Mouse (Mus musculus) adrenal gland, postnatal 10 days (tissue): ENCODE measurements around the gene Tmod3. TPM values are rescaled to one million over a fixed set of nuclear protein-coding genes. Genes with fewer than 3 reads are reported as not detected.
"Not testable (repeated sequence)": the region's sequence is repeated elsewhere in the genome, so short reads cannot be mapped to it uniquely, and the experiment has no call there.

Experiments
- DNase-seq: peaks from one replicate; pipeline ENCODE4 v3.0.0; 2021; ENCODE audit warnings: mixed read lengths
- total RNA-seq, 2 experiments: library from RNA; stranded (reverse); gene quantifications; 2 replicates each; pipeline ENCODE4 v1.2.3; 2021

Gene Tmod3
- total RNA-seq, 2 experiments from 2014 or later: 87.2 to 89.9 TPM

- DNase-seq: no peak
Observed at GRCm38 (mm10) chr9:75495945-75496344, 63.5 kb downstream of the Tmod3 start.

- no peak for DNase-seq
Observed at GRCm38 (mm10) chr9:75494407-75495005, 65.0 kb downstream of the Tmod3 start.

DNA sequence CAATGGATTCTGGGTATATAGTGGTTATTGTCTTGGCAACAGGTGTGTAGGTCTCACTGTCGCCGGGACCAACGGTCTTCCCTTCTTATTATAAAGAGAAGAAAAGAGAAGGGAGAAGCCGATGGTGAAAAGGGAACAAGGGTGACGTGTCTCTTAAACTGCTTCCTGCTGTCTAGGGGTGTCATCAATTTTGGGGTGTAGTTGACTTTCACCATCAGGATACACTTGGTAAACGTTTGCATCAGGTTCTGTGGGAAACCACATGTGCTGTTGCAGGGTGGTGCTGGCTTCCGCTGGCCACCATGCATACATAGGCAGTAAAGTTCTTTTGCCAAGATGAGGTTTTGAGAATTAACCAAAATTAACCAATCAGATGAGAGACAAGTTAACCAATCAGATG lies 71.2 kb downstream of the Tmod3 start:
- DNase-seq: not testable (repeated sequence)

- DNase-seq: no peak
Observed at GRCm38 (mm10) chr9:75485231-75485630, 74.2 kb downstream of the Tmod3 start.

DNA sequence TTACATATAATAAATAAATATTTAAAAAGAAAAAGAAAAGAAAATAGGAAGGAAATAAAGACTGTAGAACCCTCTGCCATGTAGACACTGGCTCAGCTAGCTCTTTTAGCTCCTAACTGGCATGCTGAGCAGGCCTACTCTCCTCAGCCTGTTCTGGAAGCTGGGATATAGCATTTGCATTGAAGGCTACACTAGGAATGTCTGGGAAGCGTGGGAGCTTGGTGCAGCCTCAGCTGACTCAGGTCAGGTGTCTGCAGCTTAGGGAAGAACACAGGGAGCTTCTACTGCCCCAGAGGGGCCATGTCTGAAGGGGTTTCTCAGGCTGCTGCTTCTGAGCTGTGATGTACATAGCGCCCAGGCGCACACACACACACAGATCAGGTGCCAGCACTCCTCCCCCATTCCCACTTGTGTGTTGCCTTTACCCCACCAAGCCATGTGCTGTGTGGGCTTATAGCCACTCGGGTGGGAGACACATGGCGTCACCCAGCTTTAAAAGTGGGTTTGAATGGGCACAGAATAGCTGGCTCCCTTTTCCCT lies 78.9 kb downstream of the Tmod3 start:
- no peak for DNase-seq

- no peak for DNase-seq
Observed at GRCm38 (mm10) chr9:75479106-75479725, 80.2 kb downstream of the Tmod3 start.

DNA sequence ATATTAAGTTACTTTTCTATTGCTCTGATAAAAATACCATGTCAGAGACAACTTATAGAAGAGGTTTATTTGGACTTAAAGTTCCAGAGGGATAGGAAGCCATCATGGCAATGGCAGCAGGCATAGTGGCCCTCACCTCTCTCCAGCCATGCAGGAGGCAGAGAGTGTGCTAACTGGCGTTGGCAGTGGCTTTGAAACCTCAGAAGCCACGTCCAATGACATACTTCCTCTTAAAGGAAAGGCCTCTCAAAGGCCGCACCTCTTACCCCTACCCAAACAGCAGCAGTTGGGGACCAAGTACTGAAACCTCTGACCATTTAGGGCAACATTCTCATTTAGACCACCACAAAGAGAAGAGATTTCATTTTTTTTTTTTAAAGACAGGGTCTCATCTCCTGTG lies 82.2 kb downstream of the Tmod3 start:
- no peak for DNase-seq

DNA sequence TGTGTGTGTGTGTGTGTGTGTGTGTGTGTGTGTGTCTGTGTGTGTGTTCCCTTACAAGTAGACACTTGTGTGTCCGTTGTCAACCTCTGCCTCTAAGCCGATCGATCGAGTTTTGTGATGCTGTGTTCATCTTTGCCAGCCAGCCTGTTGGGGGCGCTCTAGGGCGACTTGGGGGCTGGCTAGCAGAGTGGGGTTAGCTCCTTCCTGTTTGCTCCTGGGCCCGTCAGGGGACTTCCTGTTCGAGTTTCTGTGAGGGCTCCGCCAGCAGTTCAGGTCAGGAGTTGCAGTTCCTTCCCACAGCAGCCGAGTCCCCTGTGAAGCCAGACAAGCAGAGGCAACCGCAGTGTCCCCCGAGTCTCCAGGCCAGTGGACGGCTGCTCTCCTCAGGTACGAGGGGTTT lies 91.2 kb downstream of the Tmod3 start:
- no peak for DNase-seq

DNA sequence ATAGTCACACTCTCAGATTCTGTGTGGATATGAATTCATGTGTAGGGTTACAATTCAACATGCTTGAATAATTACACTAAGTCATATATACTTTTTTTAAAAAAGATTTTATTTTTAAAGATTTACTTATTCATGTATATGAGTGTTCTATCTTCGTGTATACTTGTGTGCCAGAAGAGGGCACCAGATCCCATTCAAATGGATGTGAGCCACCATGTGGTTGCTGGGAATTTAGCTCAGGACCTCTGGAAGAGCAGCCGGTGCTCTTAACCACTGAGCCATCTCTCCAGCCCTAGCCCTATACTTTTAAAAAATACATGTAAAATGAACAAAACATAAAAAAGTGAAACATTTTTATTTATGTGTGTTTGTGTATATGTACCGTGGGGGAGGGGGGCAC lies 91.9 kb downstream of the Tmod3 start:
- no peak for DNase-seq

DNA sequence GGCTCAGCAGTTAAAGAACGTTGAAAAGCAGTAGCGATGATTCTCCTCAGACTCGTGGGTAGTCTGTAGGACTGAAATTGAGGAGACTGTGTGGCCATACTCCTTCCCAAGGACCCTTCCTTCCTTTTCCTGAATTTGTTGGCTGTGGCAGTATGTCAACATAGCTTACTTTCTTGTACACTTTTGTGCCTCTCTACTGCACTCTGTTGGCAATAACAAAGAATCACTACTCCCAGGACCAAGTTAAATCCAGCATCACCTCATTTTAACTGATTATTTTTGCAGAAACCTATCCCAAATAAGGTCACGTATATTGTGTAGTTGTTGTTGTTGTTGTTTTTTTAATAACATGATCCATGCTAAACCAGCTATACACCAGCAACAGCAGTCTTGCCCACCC lies 92.8 kb downstream of the Tmod3 start:
- no peak for DNase-seq

GRCm38 (mm10) chr9:75465856-75466255 lies 93.6 kb downstream of the Tmod3 start:
- DNase-seq: no peak

GRCm38 (mm10) chr9:75463050-75463660 lies 96.3 kb downstream of the Tmod3 start:
- DNase-seq: peak; percentile 19

- DNase-seq: no peak
Observed at GRCm38 (mm10) chr9:75455684-75456083, 103.8 kb downstream of the Tmod3 start.

DNA sequence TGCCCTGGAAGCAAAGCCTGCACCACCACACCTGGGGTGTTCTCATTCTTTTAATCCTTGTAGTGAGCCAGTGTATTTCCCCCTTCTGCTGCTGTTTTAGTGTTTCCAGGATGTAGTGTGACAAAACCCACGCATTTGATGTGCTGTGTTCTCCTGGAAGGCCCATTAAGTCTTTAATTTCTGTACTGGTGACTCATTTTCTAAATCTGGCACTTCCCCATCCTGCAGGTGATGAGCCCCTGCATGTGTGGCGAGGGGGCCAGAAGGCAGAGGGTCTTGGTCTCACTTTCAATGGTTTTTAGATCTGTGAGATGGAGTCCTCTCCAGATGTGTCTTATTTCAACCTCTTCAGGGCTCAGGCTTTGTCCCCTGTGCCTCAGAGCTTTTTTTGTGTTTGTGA lies 105.5 kb downstream of the Tmod3 start:
- DNase-seq: no peak

DNA sequence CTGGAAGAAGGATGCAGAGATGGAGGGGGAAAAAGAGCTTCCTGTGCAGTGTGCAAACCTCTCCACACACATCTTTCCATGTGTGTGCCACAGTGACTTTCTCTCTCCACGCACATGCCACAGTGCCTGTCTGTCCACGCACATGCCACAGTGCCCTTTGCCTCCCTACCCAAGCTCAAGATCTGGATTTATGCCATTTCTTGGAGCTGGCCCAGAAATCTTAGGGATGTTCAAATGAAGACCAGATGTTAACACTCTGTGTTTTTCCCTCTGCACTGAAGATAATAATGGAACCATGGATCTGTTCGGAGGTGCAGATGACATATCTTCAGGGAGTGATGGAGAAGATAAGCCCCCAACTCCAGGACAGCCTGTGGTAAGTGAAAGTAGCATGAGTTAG lies 111.4 kb downstream of the Tmod3 start:
- DNase-seq: no peak

Other genes starting within 250 kb of the Tmod3 start
- gene Bcl2l10, start 211.9 kb downstream of the Tmod3 start, total RNA-seq: under 1 TPM in 1 of 2 experiments, not detected in 1; 0.33 TPM
- gene Mapk6, start 149.7 kb downstream of the Tmod3 start, total RNA-seq: 10 to 100 TPM; 34.6 to 35.1 TPM
- gene Leo1, start 118.1 kb downstream of the Tmod3 start, total RNA-seq: 10 to 100 TPM; 26.1 to 27.1 TPM
- gene Tmod2, start 51.7 kb upstream of the Tmod3 start, total RNA-seq: 10 to 100 TPM; 17.9 to 25.6 TPM
- gene Lysmd2, start 66.1 kb upstream of the Tmod3 start, total RNA-seq: 10 to 100 TPM; 15.3 to 17.5 TPM
- gene Scg3, start 124.4 kb upstream of the Tmod3 start, total RNA-seq: 10 to 100 TPM; 22.3 to 23.3 TPM
- gene Bmp5, start 215.7 kb upstream of the Tmod3 start, total RNA-seq: 1 to 10 TPM; 6.4 to 7.8 TPM